Mouse (Mus musculus): ENCODE data around the gene Pkp4. TPM values are rescaled to one million over a fixed set of nuclear protein-coding genes. Genes with fewer than 3 reads are reported as not detected.

Pkp4 gene
- polyA plus RNA-seq, 1 experiment from 2014 or later: 14.8 TPM

- whole genome bisulfite sequencing: 80% methylated on average over 8 of the region's 8 CpGs
Observed at GRCm38 (mm10) chr2:59338926-59339325, 178.3 kb downstream of the Pkp4 start.

GRCm38 (mm10) chr2:59339776-59340539 lies 179.3 kb downstream of the Pkp4 start:
- Histone ChIP-seq H3K27me3 (replicated peaks; ENCODE audit: insufficient read depth, low read length) (no peaks in the 10 kb centered on the region), H3K9me3 (ENCODE audit: low read length) (no peaks in the 10 kb centered on the region), H3K4me1 (ENCODE audit: insufficient read depth, low read depth, low read length) (no peaks in the 10 kb centered on the region), H3K27ac (ENCODE audit: low read length) (no peak overlapping the region), H3K4me3 (ENCODE audit: low read depth, low read length) (no peak overlapping the region), H3K9ac (replicated peaks; ENCODE audit: low read depth) (no peak overlapping the region), H3K4me2 (replicated peaks; ENCODE audit: low read depth, low read length) (no peak overlapping the region), H3K36me3 (ENCODE audit: insufficient read depth, low read length) (peaks cover 18% of the 10 kb centered on the region; the same call in 1 of the 2 replicates)
- TF ChIP-seq CTCF (IDR thresholded peaks at IDR 0.05): no peak
- no peak for TF ChIP-seq EP300 (IDR thresholded peaks at IDR 0.05)
- DNase-seq (ENCODE audit: low spot score) (no peak), ATAC-seq (no peak)
- WGBS: 81% methylated on average over 5 of the region's 5 CpGs

More at GRCm38 (mm10) chr2:59338926-59339325, 178.3 kb downstream of the Pkp4 start:
- no peak for ATAC-seq
- Histone ChIP-seq H3K4me3 (ENCODE audit: low read depth, low read length) (no peak overlapping the region), H3K36me3 (ENCODE audit: insufficient read depth, low read length) (peaks cover 13% of the 10 kb centered on the region; the same call in 1 of the 2 replicates), H3K4me1 (ENCODE audit: insufficient read depth, low read depth, low read length) (no peaks in the 10 kb centered on the region), H3K4me2 (replicated peaks; ENCODE audit: low read depth, low read length) (no peak overlapping the region), H3K27me3 (replicated peaks; ENCODE audit: insufficient read depth, low read length) (no peaks in the 10 kb centered on the region), H3K9me3 (ENCODE audit: low read length) (no peaks in the 10 kb centered on the region), H3K27ac (ENCODE audit: low read length) (no peak overlapping the region), H3K9ac (replicated peaks; ENCODE audit: low read depth) (no peak overlapping the region)
- no peak for DNase-seq (ENCODE audit: low spot score)
- no peak for TF ChIP-seq CTCF (IDR thresholded peaks at IDR 0.05)
- TF ChIP-seq EP300 (IDR thresholded peaks at IDR 0.05): no peak

- ATAC-seq (no peak), DNase-seq (ENCODE audit: low spot score) (no peak)
- no peaks in the 10 kb centered on the region for H3K4me1 ChIP-seq (ENCODE audit: insufficient read depth, low read depth, low read length)
- TF ChIP-seq CTCF (IDR thresholded peaks at IDR 0.05) (no peak), EP300 (IDR thresholded peaks at IDR 0.05) (no peak)
- H3K4me3 ChIP-seq (ENCODE audit: low read depth, low read length): no peak overlapping the region
- H3K9me3 ChIP-seq (ENCODE audit: low read length): no peaks in the 10 kb centered on the region
- 97% methylated on average over 1 of the region's 1 CpGs for WGBS
- no peak overlapping the region for H3K4me2 ChIP-seq (replicated peaks; ENCODE audit: low read depth, low read length)
- no peak overlapping the region for H3K27ac ChIP-seq (ENCODE audit: low read length)
- no peak overlapping the region for H3K9ac ChIP-seq (replicated peaks; ENCODE audit: low read depth)
- H3K27me3 ChIP-seq (replicated peaks; ENCODE audit: insufficient read depth, low read length): no peaks in the 10 kb centered on the region
- H3K36me3 ChIP-seq (ENCODE audit: insufficient read depth, low read length): peaks cover 19% of the 10 kb centered on the region; the same call in 1 of the 2 replicates
Observed at GRCm38 (mm10) chr2:59340878-59341277, 180.2 kb downstream of the Pkp4 start.

- no peak overlapping the region for H3K4me2 ChIP-seq (replicated peaks; ENCODE audit: low read depth, low read length)
- DNase-seq (ENCODE audit: low spot score) (no peak), ATAC-seq (no peak)
- no peaks in the 10 kb centered on the region for H3K27me3 ChIP-seq (replicated peaks; ENCODE audit: insufficient read depth, low read length)
- no peaks in the 10 kb centered on the region for H3K4me1 ChIP-seq (ENCODE audit: insufficient read depth, low read depth, low read length)
- H3K4me3 ChIP-seq (ENCODE audit: low read depth, low read length): no peak overlapping the region
- no peak overlapping the region for H3K27ac ChIP-seq (ENCODE audit: low read length)
- H3K9me3 ChIP-seq (ENCODE audit: low read length): no peaks in the 10 kb centered on the region
- TF ChIP-seq CTCF (IDR thresholded peaks at IDR 0.05): no peak
- no peak overlapping the region for H3K9ac ChIP-seq (replicated peaks; ENCODE audit: low read depth)
- peaks cover 23% of the 10 kb centered on the region; the same call in 1 of the 2 replicates for H3K36me3 ChIP-seq (ENCODE audit: insufficient read depth, low read length)
- WGBS: 86% methylated on average over 6 of the region's 6 CpGs
Observed at GRCm38 (mm10) chr2:59342591-59343210, 182.1 kb downstream of the Pkp4 start.

GRCm38 (mm10) chr2:59343834-59344233 lies 183.2 kb downstream of the Pkp4 start:
- ATAC-seq (no peak), DNase-seq (ENCODE audit: low spot score) (no peak)
- WGBS: 77% methylated on average over 11 of the region's 11 CpGs
- TF ChIP-seq EP300 (IDR thresholded peaks at IDR 0.05) (no peak), CTCF (IDR thresholded peaks at IDR 0.05) (no peak)
- Histone ChIP-seq H3K9ac (replicated peaks; ENCODE audit: low read depth) (no peak overlapping the region), H3K36me3 (ENCODE audit: insufficient read depth, low read length) (peaks cover 24% of the 10 kb centered on the region; the same call in 1 of the 2 replicates), H3K4me2 (replicated peaks; ENCODE audit: low read depth, low read length) (no peak overlapping the region), H3K27ac (ENCODE audit: low read length) (no peak overlapping the region), H3K4me3 (ENCODE audit: low read depth, low read length) (no peak overlapping the region), H3K27me3 (replicated peaks; ENCODE audit: insufficient read depth, low read length) (no peaks in the 10 kb centered on the region), H3K9me3 (ENCODE audit: low read length) (no peaks in the 10 kb centered on the region), H3K4me1 (ENCODE audit: insufficient read depth, low read depth, low read length) (no peaks in the 10 kb centered on the region)

GRCm38 (mm10) chr2:59344699-59345098 lies 184.0 kb downstream of the Pkp4 start:
- Histone ChIP-seq H3K27me3 (replicated peaks; ENCODE audit: insufficient read depth, low read length) (no peaks in the 10 kb centered on the region), H3K4me2 (replicated peaks; ENCODE audit: low read depth, low read length) (no peak overlapping the region), H3K4me3 (ENCODE audit: low read depth, low read length) (no peak overlapping the region), H3K27ac (ENCODE audit: low read length) (no peak overlapping the region), H3K4me1 (ENCODE audit: insufficient read depth, low read depth, low read length) (no peaks in the 10 kb centered on the region), H3K9ac (replicated peaks; ENCODE audit: low read depth) (no peak overlapping the region), H3K9me3 (ENCODE audit: low read length) (no peaks in the 10 kb centered on the region), H3K36me3 (ENCODE audit: insufficient read depth, low read length) (peaks cover 24% of the 10 kb centered on the region; the same call in 1 of the 2 replicates)
- 91% methylated on average over 13 of the region's 13 CpGs for WGBS
- DNase-seq (ENCODE audit: low spot score) (no peak), ATAC-seq (no peak)
- TF ChIP-seq CTCF (IDR thresholded peaks at IDR 0.05) (no peak), EP300 (IDR thresholded peaks at IDR 0.05) (no peak)
